Comparison of ENCODE assay signal across 17 mouse cellular contexts in the genomic region with DNA sequence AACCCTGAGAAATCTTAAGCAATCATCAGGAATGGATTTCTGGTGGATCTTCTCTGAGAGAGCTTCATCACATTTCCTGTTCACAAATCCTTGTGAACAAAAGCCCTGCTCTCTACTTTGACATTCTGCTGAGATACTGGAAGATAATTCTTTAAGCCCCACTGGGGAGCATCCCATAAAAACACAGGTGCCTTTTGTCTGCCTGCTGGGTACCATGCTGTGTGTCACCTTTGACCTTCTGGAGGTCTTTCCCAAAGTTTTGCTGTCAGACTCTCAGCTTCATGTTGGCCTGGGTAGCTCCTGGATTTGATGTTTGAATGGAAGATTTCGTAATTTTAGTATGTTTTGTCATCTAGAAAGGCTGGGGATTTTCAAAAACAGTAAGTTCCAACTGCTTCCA. TPM values are rescaled to one million over a fixed set of nuclear protein-coding genes. Genes with fewer than 3 reads are reported as not detected.
DNase-seq lines count a peak whose midpoint lies in the region; ATAC-seq lines count a peak whose summit lies in the region.
"Had no signal": no experiment of that assay in that cellular context is flagged by ENCODE, and none has a peak within 500 bp of the region (broad histone marks: within the 10 kb centered on the region; RNA-seq: fewer than 3 reads in every experiment).

No protein-coding gene starts in this region.

- no peak overlapping the region for H3K9ac ChIP-seq in heart, embryonic 12.5 days
- H3K9ac ChIP-seq in forebrain, embryonic 15.5 days (replicated peaks), result no peak overlapping the region
- H3K9ac ChIP-seq: embryonic facial prominence, embryonic 12.5 days; forebrain, embryonic 13.5 days had no signal

- H3K4me3 ChIP-seq in heart, embryonic 12.5 days, result no peak overlapping the region
- H3K4me3 ChIP-seq in forebrain, embryonic 15.5 days, result no peak overlapping the region
- H3K4me3 ChIP-seq: embryonic facial prominence, embryonic 10.5 days; embryonic facial prominence, embryonic 12.5 days; forebrain, embryonic 13.5 days had no signal

- no peaks in the 10 kb centered on the region for H3K27me3 ChIP-seq in heart, embryonic 12.5 days (replicated peaks)
- no peaks in the 10 kb centered on the region for H3K27me3 ChIP-seq in forebrain, embryonic 15.5 days
- H3K27me3 ChIP-seq: embryonic facial prominence, embryonic 12.5 days; forebrain, embryonic 13.5 days had no signal

- no peaks in the 10 kb centered on the region for H3K9me3 ChIP-seq in heart, embryonic 12.5 days (replicated peaks)
- H3K9me3 ChIP-seq in forebrain, embryonic 15.5 days, result no peaks in the 10 kb centered on the region
- H3K9me3 ChIP-seq: embryonic facial prominence, embryonic 10.5 days; embryonic facial prominence, embryonic 12.5 days; forebrain, embryonic 13.5 days had no signal

- H3K27ac ChIP-seq in heart, embryonic 12.5 days (ENCODE audit: poor library complexity, severe bottlenecking), result no peak overlapping the region
- no peak overlapping the region for H3K27ac ChIP-seq in forebrain, embryonic 15.5 days (replicated peaks)
- H3K27ac ChIP-seq: embryonic facial prominence, embryonic 10.5 days; embryonic facial prominence, embryonic 12.5 days; forebrain, embryonic 13.5 days had no signal

- peaks cover 58% of the 10 kb centered on the region for H3K36me3 ChIP-seq in heart, embryonic 12.5 days
- peaks cover 33% of the 10 kb centered on the region for H3K36me3 ChIP-seq in forebrain, embryonic 15.5 days

- WGBS in heart, embryonic 12.5 days, result 70% methylated on average over 1 of the region's 1 CpGs
- WGBS in forebrain, embryonic 15.5 days, result 70% methylated on average over 1 of the region's 1 CpGs

- DNase-seq in ES-CJ7 (ENCODE audit: low read depth, low spot score), result peak; percentile 56
- DNase-seq in ZHBTc4 (ENCODE audit: low read depth, low spot score), result peak; percentile 72
- DNase-seq in spleen, adult 12 weeks (ENCODE audit: low spot score), result no peak
- DNase-seq: adrenal gland, adult 8-10 months; adrenal gland, postnatal 14 days; adrenal gland, postnatal 36 days; cerebellum, adult 11-12 months; cerebellum, adult 2 months; cerebellum, adult 9-10 months; cerebellum, postnatal 10 days; cerebellum, postnatal 25 days had no signal

- no peaks in the 10 kb centered on the region for H3K4me1 ChIP-seq in heart, embryonic 12.5 days (replicated peaks)
- H3K4me1 ChIP-seq in forebrain, embryonic 15.5 days, result no peaks in the 10 kb centered on the region
- H3K4me1 ChIP-seq: embryonic facial prominence, embryonic 10.5 days; embryonic facial prominence, embryonic 12.5 days; forebrain, embryonic 13.5 days had no signal

- no peak for ATAC-seq in heart, embryonic 12.5 days (ENCODE audit: insufficient number of reproducible peaks, low FRiP score)
- no peak for ATAC-seq in forebrain, embryonic 15.5 days (replicated peaks)
- ATAC-seq: forebrain, embryonic 13.5 days; forebrain, embryonic 16.5 days had no signal

- H3K4me2 ChIP-seq in heart, embryonic 12.5 days, result no peak overlapping the region
- H3K4me2 ChIP-seq in forebrain, embryonic 15.5 days (replicated peaks), result no peak overlapping the region
- H3K4me2 ChIP-seq: embryonic facial prominence, embryonic 12.5 days; forebrain, embryonic 13.5 days had no signal

RNA-seq across cellular contexts. Expression of a gene that starts 33.3 kb away (rescaled TPM):
- polyA plus RNA-seq in heart, embryonic 12.5 days (2016; fragmentation: Nextera tagmentation; extraction: Ambion mirVana), result 13.8 and 15.1 TPM in 2 replicates
- polyA plus RNA-seq in forebrain, embryonic 15.5 days (2015; fragmentation: Nextera tagmentation; extraction: Ambion mirVana), result 10.2 and 11.5 TPM in 2 replicates

RNA-seq across cellular contexts. Expression of a gene that starts 34.9 kb away (rescaled TPM):
- 512 and 531 TPM in 2 replicates for polyA plus RNA-seq in heart, embryonic 12.5 days (2016; fragmentation: Nextera tagmentation; extraction: Ambion mirVana)
- polyA plus RNA-seq in forebrain, embryonic 15.5 days (2015; fragmentation: Nextera tagmentation; extraction: Ambion mirVana), result 438 and 488 TPM in 2 replicates
